Mouse (Mus musculus): ENCODE results near the gene Lyar. TPM values are rescaled to one million over a fixed set of nuclear protein-coding genes. Genes with fewer than 3 reads are reported as not detected.
A peak's percentile ranks its signal among the peaks of the same experiment; 100 is the strongest.

Lyar gene
- total RNA-seq (2022) = 10 to 100 TPM; 17.2 to 25.7 (median 19.4) TPM

DNA sequence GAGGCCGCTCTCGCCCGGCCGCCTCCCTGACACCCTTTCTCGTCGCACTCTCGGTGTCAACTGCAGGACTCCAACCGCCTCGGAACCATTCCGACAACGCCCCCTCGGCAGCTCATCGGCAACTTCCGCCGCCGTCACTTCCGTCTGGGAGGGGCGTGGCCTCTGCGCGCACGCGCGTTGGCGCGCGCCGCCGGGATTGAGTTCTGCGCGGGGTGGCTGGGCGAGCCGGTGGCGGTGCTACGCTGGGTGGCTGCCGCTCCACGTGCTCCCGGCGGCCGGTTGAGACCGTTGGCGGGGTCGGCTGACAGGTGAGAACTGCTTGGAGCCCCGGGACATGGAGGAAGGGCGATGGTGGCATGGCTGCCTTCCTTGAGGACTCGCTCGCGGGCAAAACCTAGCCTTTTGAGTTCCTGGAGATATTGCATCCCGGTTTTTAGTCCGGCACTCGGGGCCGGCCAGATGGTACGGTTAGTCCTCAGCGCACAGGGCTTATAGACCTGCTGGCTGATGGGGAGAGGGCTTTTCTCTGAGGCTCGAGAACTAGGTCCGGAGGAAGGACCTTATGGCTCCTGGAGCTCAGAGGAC, at the start of gene Lyar, which contains the start of gene Zbtb49:
Lyar (plus strand) TSS at position 143 of the 585 bp plus-strand sequence.
Zbtb49 (minus strand) TSS at position 130 of the 585 bp plus-strand sequence.
- peak; percentile 87 to 90 for DNase-seq (ENCODE audit: low spot score in 2 of 2)

GRCm38 (mm10) chr5:38173766-38174165, 46.5 kb upstream of the Lyar start:
- no peak for DNase-seq (ENCODE audit: low spot score in 2 of 2)

DNA sequence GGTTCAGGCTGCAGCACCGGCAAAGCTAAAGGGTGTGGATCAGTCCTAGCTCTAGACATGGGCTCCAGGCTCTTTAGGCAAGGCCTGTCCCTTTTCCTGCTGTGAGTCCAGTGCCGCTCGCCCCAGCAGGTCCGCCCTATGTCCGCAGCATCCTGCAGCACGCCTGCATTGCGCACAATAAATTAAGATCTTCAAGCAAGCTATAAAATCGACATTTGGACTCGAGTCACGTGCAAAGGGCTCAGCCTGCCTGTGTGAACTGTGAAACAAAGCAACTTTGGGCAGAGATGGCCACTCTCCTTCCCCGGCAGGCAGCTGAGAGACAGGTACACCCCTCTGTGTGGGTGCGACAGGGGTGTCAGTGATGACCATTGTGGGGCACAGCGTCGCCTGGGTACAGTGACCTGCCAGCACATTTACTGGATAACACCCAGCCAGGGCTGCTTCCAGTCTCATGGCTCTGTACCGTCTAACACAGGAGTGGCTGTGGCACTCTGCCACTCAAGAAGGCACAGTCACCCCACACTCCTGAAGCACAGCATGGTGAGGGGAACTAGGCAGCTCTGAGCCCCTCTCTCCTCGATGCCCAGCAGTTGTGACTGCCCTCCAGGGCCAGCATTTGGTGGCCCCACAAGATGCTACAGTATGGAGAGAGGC, 45.9 kb upstream of the Lyar start:
- no peak for DNase-seq (ENCODE audit: low spot score in 2 of 2)

DNA sequence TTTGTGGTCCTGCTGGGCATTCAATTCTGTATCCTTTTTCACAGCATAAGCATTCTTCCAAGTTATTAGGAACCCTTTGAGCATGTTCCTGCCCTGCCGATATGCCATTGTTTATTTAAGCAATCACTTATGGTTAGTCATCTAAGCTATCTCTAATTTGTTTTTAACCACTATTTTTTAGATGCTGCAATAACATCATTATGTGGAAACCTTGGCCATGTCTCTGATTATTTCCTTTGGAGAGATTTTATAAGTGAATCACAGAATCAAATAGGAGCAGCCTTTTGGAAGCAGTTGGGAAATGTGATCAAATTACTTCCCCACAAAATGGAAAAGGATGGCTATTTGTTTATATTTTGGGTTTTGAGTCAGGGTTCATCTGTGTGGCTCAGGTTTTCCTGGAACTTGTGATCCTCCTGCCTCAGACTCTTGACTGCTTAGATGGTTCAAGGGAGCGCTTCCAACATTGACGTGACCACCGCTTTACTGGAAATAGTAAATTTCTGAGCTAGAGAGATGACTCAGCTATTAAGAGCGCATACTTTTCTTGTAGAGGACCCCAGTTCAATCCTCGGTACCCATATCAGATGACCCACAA, 35.5 kb upstream of the Lyar start:
- DNase-seq (ENCODE audit: low spot score in 2 of 2) = no peak

DNA sequence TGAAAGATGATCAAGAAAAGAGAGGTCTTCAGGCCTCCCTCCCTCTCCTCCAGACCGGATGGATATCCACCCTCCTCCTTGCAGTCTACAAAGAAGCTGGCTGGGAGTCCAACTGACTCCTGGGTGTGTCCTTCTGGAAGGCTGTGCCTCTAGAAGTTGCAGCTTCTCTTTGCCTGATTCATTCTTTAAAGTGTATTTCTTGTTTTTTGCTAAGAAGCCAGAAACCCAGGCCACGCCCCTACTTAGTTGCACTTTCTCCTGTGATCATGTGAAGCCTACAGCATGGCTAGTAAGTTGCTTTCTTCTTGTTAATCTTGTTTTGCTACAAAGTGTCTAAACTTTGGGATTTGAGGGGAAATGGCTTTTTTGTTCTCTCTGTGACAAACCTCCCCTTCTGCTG, 33.3 kb upstream of the Lyar start:
- DNase-seq (ENCODE audit: low spot score in 2 of 2) = no peak

DNA sequence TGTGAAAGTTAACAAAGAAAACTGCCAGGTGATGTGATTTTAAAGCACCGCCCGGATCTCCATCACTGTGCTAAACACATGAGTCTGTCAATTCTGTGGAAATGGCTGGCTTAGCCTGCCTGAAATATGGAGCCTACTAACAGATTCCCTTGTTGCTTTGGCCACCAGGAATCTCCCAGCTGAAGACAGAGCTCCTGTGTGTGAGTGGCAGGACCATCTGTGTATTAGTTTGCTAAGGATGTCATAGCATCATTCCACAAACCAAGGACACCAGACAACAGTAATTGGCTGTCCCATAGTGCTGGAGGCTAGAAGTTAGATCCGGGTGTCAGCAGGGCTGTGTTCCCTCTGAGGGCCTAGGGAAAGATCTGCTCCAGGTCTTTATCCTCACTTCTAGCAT, 29.4 kb upstream of the Lyar start:
- DNase-seq (ENCODE audit: low spot score in 2 of 2) = no peak

- DNase-seq (ENCODE audit: low spot score in 2 of 2) = no peak
Measured at GRCm38 (mm10) chr5:38194946-38195345, 25.3 kb upstream of the Lyar start.

DNA sequence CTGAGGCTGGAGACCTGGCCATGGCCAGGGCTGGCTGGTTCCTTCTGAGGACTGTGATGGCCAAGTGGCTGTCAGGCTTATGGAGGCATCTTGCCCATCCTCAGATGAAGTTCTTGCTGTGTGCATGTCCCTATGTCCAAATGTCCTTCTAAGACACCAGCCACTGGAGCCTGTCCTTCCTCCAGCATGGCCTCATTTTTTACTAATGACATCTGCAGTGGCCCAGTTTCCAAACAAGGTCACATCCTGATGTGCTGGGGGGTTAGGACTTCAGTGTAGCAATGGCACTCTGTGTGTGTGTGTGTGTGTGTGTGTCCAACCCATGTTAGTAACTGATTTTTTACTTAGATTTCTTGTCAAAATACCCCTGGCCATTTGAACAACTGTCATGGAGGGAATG, 24.3 kb upstream of the Lyar start:
- DNase-seq (ENCODE audit: low spot score in 2 of 2) = no peak

- no peak for DNase-seq (ENCODE audit: low spot score in 2 of 2)
Measured at GRCm38 (mm10) chr5:38196821-38197481, 23.3 kb upstream of the Lyar start.

DNA sequence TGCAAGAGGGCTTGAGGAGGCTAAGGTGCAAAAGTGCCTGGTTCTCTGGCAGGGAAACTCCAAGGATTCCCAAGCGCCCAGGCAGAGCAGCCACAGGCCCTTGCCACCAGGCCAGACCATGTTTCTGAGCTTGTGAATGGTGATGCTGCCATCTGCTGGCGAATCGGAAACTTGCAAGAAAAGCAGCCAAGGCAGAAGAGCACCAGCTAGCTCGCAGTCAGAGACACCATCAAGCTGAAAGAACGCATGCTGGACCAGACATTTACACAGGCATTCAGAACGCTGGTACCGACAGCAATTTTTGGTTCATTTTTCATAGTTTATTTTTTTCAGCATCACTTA, 22.8 kb upstream of the Lyar start:
- DNase-seq (ENCODE audit: low spot score in 2 of 2) = peak; percentile 44 to 67

DNA sequence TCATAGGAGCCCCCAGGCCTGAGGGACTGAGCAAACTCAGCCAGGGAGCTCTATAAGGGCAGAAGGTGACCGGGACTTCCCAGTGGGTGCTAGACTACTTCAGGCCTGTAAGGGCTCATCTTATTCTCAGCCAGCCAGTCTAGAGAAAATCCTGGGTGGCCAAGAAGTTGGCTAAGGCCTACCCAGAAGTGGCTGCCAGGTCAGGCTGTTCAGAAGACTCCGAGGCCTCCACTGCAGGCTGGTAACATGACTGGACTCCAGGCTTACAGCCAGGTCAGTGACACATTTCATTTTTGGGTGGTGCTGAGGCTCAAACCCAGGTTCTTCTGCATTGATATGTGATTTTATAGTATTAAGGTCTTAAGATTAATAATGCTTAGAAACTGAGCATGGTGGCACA, 20.6 kb upstream of the Lyar start:
- no peak for DNase-seq (ENCODE audit: low spot score in 2 of 2)

- DNase-seq (ENCODE audit: low spot score in 2 of 2) = no peak
Measured at GRCm38 (mm10) chr5:38205303-38205726, 15.0 kb upstream of the Lyar start.

DNA sequence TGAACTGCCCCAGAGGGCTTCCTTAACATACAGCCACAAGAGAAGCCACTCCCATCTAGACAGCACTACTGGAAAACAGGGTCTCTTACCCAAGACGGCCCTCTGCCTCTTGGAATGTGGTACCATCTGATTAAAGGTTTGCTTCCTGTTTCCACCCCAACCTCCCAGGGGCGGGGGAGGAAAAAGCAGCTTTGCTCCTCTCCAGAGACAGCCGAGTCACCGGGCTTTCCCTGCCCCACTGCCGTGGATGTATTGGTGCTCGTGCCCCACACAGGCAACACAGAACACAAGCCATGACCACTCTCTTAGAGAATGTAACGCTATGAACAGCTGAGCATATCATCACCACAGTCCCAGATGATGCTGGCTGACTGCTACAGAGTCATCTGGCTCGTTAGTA, 11.3 kb upstream of the Lyar start:
- DNase-seq (ENCODE audit: low spot score in 2 of 2) = no peak

- no peak for DNase-seq (ENCODE audit: low spot score in 2 of 2)
Measured at GRCm38 (mm10) chr5:38211691-38212090, 8.6 kb upstream of the Lyar start.

DNA sequence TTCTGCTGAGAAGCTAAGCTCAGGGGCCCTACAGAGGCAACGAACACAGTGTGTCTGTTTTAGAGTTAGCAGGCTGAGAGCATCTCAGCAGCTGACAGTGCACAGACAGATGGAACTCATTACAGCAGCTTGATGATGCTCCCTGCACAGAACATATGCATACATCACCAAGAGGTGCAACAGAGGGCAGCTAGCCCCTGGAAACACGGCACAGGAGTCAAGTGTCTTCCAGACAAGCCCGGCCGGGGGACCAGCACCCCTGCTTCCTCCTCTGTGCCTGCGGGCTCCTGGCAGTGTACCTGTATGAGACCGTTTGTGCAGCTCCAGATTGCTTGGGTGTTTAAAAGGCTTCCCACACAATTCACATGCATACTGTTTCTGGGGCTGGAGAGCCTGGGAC, 7.3 kb upstream of the Lyar start:
- DNase-seq (ENCODE audit: low spot score in 2 of 2) = no peak

- no peak for DNase-seq (ENCODE audit: low spot score in 2 of 2)
Measured at GRCm38 (mm10) chr5:38219771-38220307, 431 bp upstream of the Lyar start.

- DNase-seq (ENCODE audit: low spot score in 2 of 2) = peak in 1 of 2 experiments; percentile 22
Measured at GRCm38 (mm10) chr5:38235422-38235821, 15.2 kb downstream of the Lyar start.

DNA sequence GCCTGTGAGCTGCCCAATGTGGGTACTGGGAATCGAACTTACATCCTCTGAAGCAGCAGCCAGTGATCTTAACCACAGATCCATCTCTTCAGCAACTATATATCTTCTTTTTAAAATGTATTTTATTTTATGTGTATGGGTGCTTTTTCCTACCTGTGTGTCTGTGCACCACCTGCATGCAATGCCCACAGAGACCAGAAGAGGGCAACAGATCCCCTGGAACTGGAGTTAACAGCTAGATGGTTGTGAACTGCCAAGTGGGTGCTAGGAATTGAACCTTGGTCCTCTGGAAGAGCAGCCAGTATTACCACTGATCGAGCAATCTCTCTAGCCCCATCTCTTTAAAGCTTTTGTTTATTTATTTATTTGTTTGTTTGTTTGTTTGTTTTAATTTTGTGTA, 16.4 kb downstream of the Lyar start:
- no peak for DNase-seq (ENCODE audit: low spot score in 2 of 2)

- no peak for DNase-seq (ENCODE audit: low spot score in 2 of 2)
Measured at GRCm38 (mm10) chr5:38240727-38241472, 20.6 kb downstream of the Lyar start.

GRCm38 (mm10) chr5:38241473-38241834, 21.2 kb downstream of the Lyar start:
- no peak for DNase-seq (ENCODE audit: low spot score in 2 of 2)

DNA sequence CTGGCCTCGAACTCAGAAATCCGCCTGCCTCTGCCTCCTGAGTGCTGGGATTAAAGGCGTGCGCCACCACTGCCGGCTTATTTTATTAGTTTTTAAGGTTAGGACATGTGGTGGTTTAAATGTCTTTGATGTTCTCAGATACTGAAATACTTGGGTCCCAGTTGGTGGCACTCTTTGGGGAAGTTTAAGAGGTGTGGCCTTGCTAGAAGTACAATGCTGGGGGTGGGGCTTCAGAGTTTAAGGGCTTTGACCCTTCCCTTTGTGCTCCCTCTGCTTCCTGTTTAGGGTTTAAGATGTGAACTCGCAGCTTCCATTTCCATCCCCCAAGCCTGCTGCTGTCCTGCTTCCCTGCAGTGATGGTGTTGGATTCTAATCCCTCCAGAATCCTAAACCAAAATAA, 21.7 kb downstream of the Lyar start:
- no peak for DNase-seq (ENCODE audit: low spot score in 2 of 2)

DNA sequence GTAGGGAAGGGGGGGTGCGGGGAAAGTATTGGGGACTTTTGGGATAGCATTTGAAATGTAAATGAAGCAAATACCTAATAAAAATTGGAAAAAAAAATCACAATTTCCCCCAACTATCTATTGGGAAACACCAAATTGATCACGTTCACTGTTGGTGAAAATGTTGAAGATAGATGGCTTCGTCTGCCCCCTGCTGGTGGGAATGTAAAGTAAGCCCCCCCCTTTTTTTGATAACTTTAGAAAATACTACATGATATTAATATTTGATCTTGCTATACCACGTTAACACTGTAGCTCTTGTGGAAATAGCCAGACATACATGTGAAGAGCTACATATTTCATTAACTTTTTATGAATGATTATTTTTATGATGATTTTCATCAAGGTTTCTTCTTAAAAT, 34.9 kb downstream of the Lyar start:
- DNase-seq (ENCODE audit: low spot score in 2 of 2) = no peak
